Mouse (Mus musculus) embryonic facial prominence, embryonic 11.5 days (tissue): ENCODE data around the gene Tmem41b. TPM values are rescaled to one million over a fixed set of nuclear protein-coding genes. Genes with fewer than 3 reads are reported as not detected.

Experiments
- ATAC-seq: fragments of 200-750 bp; cut with Nextera tagmentation; replicated peaks from 2 replicates; pipeline ENCODE4 v1.8.0; 2017; ENCODE audit warnings: low read depth; ENCODE audit not compliant: insufficient number of reproducible peaks, low FRiP score, low TSS enrichment
- DNase-seq: peaks from one replicate; pipeline ENCODE4 v3.0.0-alpha.2; 2015; ENCODE audit warnings: low spot score
- H3K27ac ChIP-seq: fragments of 300-500 bp; sonication (generic); replicated peaks from 2 replicates; pipeline ENCODE4 v1.5.1; 2014; ENCODE audit warnings: mild to moderate bottlenecking, low read depth, low read length, control low read depth
- H3K27me3 ChIP-seq: fragments of 300-500 bp; sonication (generic); 2 replicates; pipeline ENCODE4 v1.6.1; 2014; ENCODE audit warnings: mild to moderate bottlenecking, low read length, moderate library complexity, mixed read lengths; ENCODE audit not compliant: control insufficient read depth, insufficient read depth
- H3K36me3 ChIP-seq: fragments of 300-500 bp; sonication (generic); replicated peaks from 2 replicates; pipeline ENCODE4 v1.6.1; 2014; ENCODE audit warnings: low read depth, mild to moderate bottlenecking, low read length, moderate library complexity, mixed read lengths; ENCODE audit not compliant: control insufficient read depth, insufficient read depth
- H3K4me1 ChIP-seq: fragments of 300-500 bp; sonication (generic); 2 replicates; pipeline ENCODE4 v1.6.1; 2014; ENCODE audit warnings: low read length, mixed read lengths; ENCODE audit not compliant: control insufficient read depth, insufficient read depth
- H3K4me2 ChIP-seq: fragments of 300-500 bp; sonication (generic); 2 replicates; pipeline ENCODE4 v1.6.1; 2014; ENCODE audit warnings: low read depth, mild to moderate bottlenecking, control low read depth, low read length, moderate library complexity
- H3K4me3 ChIP-seq: fragments of 300-500 bp; sonication (generic); 2 replicates; pipeline ENCODE4 v1.5.1; 2014; ENCODE audit warnings: low read depth, low read length, control low read depth
- H3K9ac ChIP-seq: fragments of 300-500 bp; sonication (generic); replicated peaks from 2 replicates; pipeline ENCODE4 v1.6.1; 2014; ENCODE audit warnings: mild to moderate bottlenecking, control low read depth, low read length
- H3K9me3 ChIP-seq: fragments of 300-500 bp; sonication (generic); replicated peaks from 2 replicates; pipeline ENCODE4 v1.6.1; 2016; ENCODE audit warnings: mild to moderate bottlenecking, low read length, inconsistent platforms, mixed read lengths; ENCODE audit not compliant: control insufficient read depth
- WGBS: fragments of 180-500 bp; shearing (Covaris S2); extraction: QIAGEN DNeasy Blood & Tissue Kit; methylation state at CpG from one replicate; pipeline ENCODE4 v1.1.7; 2014; 5-methylcytosine and 5-hydroxymethylcytosine counted together
- polyA plus RNA-seq: library from polyadenylated mRNA; unstranded; fragments of >200 nt; fragmentation: Nextera tagmentation; extraction: Ambion mirVana; gene quantifications from 2 replicates; pipeline ENCODE4 v1.2.1, GENCODE M21; 2014

Gene Tmem41b
- polyA plus RNA-seq, 1 experiment from 2014 or later, result 88.9 TPM

DNA sequence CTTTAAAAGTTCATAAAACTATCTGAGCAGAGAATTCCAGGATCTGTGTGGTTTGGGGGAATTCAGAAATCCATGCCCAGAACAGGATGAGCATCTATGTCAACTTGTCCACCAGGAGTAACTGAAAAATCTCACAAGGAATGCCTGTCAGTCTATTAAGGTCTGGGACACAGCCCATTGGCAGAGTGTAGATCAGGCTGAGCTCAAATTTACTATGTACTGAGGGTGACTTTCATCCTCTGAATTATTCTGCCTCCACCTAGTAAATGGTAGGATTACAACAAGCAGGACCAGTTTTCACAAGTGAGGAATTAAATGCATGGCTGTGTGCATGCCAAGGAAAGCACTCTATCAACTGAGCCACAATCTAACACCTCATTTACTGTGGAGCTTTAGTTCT, 17.2 kb downstream of the Tmem41b start:
- no peak for DNase-seq
- Histone ChIP-seq H3K9ac (no peak overlapping the region), H3K36me3 (no peaks in the 10 kb centered on the region), H3K4me3 (no peak overlapping the region), H3K4me2 (no peak overlapping the region), H3K9me3 (no peaks in the 10 kb centered on the region), H3K27ac (0 out of 2 replicates have a peak overlapping the region, but pooled peaks have one; percentile 3), H3K4me1 (no peaks in the 10 kb centered on the region), H3K27me3 (no peaks in the 10 kb centered on the region)
- ATAC-seq, result no peak

DNA sequence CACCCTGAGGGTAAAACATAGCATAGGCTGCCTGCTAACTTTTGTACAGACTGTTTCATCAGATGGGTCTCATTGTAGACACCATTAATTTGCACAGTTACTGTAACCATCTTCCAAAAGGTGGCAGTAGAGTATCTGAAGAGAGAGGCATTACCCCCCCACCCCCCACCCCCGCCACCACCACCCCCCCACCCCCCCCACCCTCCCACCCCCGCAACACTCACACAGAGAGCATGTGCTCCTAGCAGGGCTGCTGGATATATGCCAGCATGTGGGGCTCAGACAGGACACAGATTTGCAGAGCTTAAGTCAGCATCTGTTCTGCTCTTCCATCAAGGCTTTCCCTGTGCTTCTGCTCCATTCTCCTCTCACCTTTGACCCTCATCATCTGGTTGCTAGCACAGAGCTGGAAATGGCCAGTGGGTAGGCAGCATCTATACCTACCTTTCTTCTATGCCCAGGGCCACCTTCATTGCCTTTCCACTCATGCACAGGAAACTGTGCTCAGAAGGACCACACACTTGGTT, 17.7 kb downstream of the Tmem41b start:
- Histone ChIP-seq H3K27ac (0 out of 2 replicates have a peak overlapping the region, but pooled peaks have one; percentile 3), H3K9me3 (no peaks in the 10 kb centered on the region), H3K9ac (no peak overlapping the region), H3K4me2 (no peak overlapping the region), H3K27me3 (no peaks in the 10 kb centered on the region), H3K36me3 (no peaks in the 10 kb centered on the region), H3K4me1 (no peaks in the 10 kb centered on the region), H3K4me3 (no peak overlapping the region)
- 0% methylated on average over 1 of the region's 2 CpGs for WGBS
- peak; percentile 50 for DNase-seq
- peak; percentile 81 for ATAC-seq

DNA sequence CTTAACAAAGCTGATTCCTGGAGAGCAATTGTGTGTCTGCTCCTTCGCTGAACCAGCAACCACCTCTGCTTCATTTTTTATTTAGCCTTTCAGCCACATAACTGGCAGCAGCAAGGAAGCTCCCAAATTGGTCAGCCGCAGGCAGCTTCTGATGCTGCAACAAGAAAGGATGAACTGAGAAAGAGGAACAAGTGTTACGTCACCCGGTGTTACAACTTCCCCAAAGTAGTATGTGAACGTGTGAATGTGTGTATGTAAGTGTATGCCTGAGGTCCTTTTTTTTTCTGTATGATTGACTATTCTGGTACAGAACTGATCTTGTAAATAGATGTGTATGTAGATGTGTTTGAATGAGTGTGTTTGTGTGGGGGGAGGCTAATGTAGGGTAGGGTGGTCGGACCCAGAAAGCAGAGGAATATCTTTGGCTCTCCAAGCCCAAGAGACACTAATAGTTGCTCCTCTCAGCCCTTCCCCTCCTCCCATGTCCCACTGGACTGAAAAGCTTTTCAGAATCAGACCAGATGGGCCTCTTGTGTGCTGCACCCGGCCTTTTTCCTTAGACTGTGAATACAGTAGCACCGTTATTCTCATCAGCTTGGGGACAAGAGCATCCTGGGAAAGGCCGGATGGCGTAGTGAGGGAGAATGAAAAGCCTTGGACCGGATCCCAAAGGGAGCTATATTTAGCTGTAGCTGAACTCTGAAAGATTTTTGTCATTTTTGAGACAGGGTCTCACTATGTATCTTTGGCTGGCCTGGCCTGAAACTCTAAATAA, 18.7 kb downstream of the Tmem41b start:
- no peaks in the 10 kb centered on the region for H3K27me3 ChIP-seq
- ATAC-seq (no peak), DNase-seq (no peak)
- H3K4me2 ChIP-seq, result no peak overlapping the region
- no peak overlapping the region for H3K4me3 ChIP-seq
- no peaks in the 10 kb centered on the region for H3K4me1 ChIP-seq
- no peaks in the 10 kb centered on the region for H3K36me3 ChIP-seq
- 71% methylated on average over 11 of the region's 11 CpGs for WGBS
- H3K9ac ChIP-seq, result no peak overlapping the region
- no peaks in the 10 kb centered on the region for H3K9me3 ChIP-seq
- H3K27ac ChIP-seq, result no peak overlapping the region

DNA sequence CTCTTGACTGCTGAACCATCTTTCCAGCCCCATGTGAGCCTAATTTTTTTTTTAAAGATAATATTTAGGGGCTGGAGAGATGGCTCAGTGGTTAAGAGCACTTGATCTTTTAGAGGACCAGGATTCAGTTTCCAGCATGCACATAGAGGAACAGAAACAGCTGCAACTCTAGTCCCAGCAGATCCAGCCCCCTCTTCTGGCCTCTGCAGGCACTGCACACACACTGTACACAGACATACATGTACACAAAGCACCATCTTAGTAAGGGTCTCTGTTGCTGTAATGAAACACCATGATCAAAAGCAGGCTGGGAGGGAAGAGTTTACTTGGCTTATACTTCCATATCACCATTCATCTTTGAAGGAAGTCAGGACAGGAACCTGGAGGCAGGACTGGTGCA, 21.1 kb downstream of the Tmem41b start:
- H3K36me3 ChIP-seq, result no peaks in the 10 kb centered on the region
- H3K4me2 ChIP-seq, result no peak overlapping the region
- no peak overlapping the region for H3K27ac ChIP-seq
- DNase-seq, result no peak
- H3K4me1 ChIP-seq, result no peaks in the 10 kb centered on the region
- H3K4me3 ChIP-seq, result no peak overlapping the region
- H3K27me3 ChIP-seq, result no peaks in the 10 kb centered on the region
- no peaks in the 10 kb centered on the region for H3K9me3 ChIP-seq
- no peak for ATAC-seq
- no peak overlapping the region for H3K9ac ChIP-seq

DNA sequence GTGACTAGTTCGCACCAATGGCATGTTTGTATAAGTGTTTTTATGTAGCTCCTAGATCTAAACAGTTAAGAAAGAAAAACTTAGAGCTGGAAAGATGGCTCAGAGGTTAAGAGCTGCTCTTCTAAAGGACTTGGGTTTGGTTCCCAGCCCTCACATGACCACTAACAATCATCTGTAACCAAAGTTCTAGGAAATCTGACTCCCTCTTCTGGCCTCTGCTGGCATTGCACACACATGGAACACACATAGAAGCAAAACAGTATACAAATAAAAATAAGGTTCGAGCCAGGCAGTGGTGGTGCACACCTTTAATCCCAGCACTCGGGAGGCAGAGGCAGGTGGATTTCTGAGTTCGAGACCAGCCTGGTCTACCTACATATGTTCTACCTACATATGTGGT, 23.0 kb downstream of the Tmem41b start:
- Histone ChIP-seq H3K4me1 (no peaks in the 10 kb centered on the region), H3K9ac (no peak overlapping the region), H3K27ac (no peak overlapping the region), H3K4me2 (no peak overlapping the region), H3K36me3 (no peaks in the 10 kb centered on the region), H3K9me3 (no peaks in the 10 kb centered on the region), H3K27me3 (no peaks in the 10 kb centered on the region), H3K4me3 (no peak overlapping the region)
- no peak for DNase-seq
- 97% methylated on average over 4 of the region's 4 CpGs for whole genome bisulfite sequencing
- no peak for ATAC-seq

DNA sequence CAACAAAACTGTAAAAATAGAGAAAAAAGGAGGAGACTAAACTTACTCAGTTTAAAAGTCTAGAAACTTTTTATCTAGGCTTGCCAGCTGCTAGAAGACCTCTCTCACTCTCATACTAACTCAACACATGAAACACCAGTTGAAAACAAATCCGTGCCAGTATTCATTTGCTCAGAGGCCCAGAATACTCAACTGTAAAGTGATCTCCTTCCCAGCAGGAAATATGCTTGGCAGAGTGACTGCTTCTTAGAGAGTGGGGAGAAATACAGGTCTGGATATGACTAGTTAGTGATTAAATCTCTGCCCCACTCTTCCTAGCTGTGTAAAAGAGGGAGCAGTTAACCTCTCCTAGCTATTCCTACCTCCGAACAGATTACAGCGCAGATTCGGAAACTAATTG, 24.1 kb downstream of the Tmem41b start:
- Histone ChIP-seq H3K9ac (no peak overlapping the region), H3K4me3 (no peak overlapping the region), H3K9me3 (no peaks in the 10 kb centered on the region), H3K4me1 (no peaks in the 10 kb centered on the region), H3K27me3 (no peaks in the 10 kb centered on the region), H3K36me3 (no peaks in the 10 kb centered on the region), H3K4me2 (no peak overlapping the region), H3K27ac (no peak overlapping the region)
- WGBS, result 59% methylated on average over 4 of the region's 4 CpGs
- DNase-seq, result peak; percentile 40
- ATAC-seq, result no peak

DNA sequence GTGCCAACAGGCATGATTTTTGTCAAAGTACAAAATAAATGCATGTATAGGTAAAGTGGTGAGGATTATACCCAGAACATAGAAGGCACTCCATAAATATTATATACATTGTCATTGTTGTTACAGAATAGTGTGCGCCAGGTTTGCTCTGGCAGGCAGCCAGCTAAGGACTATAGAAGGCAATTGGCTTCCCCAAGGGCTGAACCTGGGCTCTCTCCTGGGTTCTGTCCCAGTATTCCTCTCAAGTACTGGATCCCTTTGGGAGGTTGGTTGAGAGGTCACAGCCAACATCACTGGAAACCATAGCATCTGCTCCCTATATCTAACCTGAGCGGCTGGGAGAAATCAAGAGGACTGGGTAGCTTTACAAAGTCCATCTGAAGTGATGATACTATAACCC, 25.2 kb downstream of the Tmem41b start:
- no peaks in the 10 kb centered on the region for H3K4me1 ChIP-seq
- no peak overlapping the region for H3K4me3 ChIP-seq
- ATAC-seq (no peak), DNase-seq (no peak)
- H3K4me2 ChIP-seq, result no peak overlapping the region
- H3K27me3 ChIP-seq, result no peaks in the 10 kb centered on the region
- no peaks in the 10 kb centered on the region for H3K9me3 ChIP-seq
- WGBS, result 87% methylated on average over 2 of the region's 2 CpGs
- no peak overlapping the region for H3K9ac ChIP-seq
- H3K36me3 ChIP-seq, result no peaks in the 10 kb centered on the region
- H3K27ac ChIP-seq, result no peak overlapping the region

DNA sequence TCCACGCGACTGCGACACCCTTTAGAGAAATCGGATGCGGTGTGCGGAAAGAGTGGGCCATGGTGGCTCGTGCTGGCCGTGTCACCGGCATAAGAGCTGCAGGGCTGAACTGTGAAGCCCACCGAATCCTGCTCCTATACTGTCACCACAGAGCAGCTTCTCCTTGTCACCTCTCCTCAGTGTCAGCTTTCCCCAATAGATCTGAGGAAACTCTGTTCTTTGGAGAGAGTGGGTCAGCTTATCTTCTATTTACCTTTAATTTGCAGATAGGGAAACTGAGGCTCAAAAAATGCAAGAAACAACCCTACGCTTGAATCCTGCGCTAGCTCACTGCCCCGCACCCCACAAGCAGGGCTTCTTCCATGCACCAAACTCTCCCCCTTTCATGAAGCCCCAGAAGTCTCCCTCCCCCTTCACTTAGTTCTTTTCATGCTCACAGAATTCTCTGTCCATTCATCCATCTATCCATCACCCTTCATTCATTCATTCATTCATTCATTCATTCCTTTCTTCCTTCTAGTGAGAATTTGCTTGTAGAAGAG, 26.0 kb downstream of the Tmem41b start:
- Histone ChIP-seq H3K36me3 (no peaks in the 10 kb centered on the region), H3K9me3 (no peaks in the 10 kb centered on the region), H3K27ac (0 out of 2 replicates have a peak overlapping the region, but pooled peaks have one; percentile 13), H3K9ac (peak overlapping the region; percentile 95), H3K4me2 (peak overlapping the region; percentile 73), H3K4me3 (peak overlapping the region; percentile 82), H3K27me3 (no peaks in the 10 kb centered on the region), H3K4me1 (no peaks in the 10 kb centered on the region)
- DNase-seq, result no peak
- 8% methylated on average over 13 of the region's 13 CpGs for WGBS
- ATAC-seq, result peak; percentile 70
